Mouse (Mus musculus) CH12.LX (cell line): ENCODE measurements at regions not wholly inside any gene's neighbourhood (a gene's known extent, or its start where the extent isn't known, plus 50 kb on each side); places are given as distances from the start of the nearest gene placed in this dataset.

Experiments
- DNase-seq: peaks from one replicate; pipeline ENCODE4 v3.0.0-alpha.2; 2013; ENCODE audit errors: extremely low read depth
- H3K27ac ChIP-seq: 2 replicates; pipeline ENCODE4 v1.5.1; 2012; ENCODE audit warnings: low read depth, mild to moderate bottlenecking, control low read depth, moderate library complexity; ENCODE audit not compliant: insufficient read depth
- H3K27me3 ChIP-seq: replicated peaks from 2 replicates; pipeline ENCODE3; 2012; ENCODE audit warnings: inconsistent platforms
- H3K36me3 ChIP-seq, 2 experiments: replicated peaks in 1 of 2; 2 replicates each; pipeline versions ENCODE3 to v1.6.1; 2012; ENCODE audit warnings: inconsistent platforms in 1 of 2, low read length in 1 of 2, mild to moderate bottlenecking in 1 of 2, mixed read lengths in 1 of 2, moderate library complexity in 1 of 2; ENCODE audit not compliant: control insufficient read depth in 1 of 2, insufficient read depth in 1 of 2
- H3K4me1 ChIP-seq, 2 experiments: 2 replicates each; pipeline ENCODE4 v1.6.1; 2012; ENCODE audit warnings: inconsistent platforms in 1 of 2, moderate library complexity in 1 of 2; ENCODE audit not compliant: insufficient read depth in 2 of 2, control insufficient read depth in 1 of 2
- H3K4me2 ChIP-seq: 2 replicates; pipeline ENCODE4 v1.6.1; 2012; ENCODE audit warnings: low read depth, mild to moderate bottlenecking, control low read depth; ENCODE audit not compliant: poor library complexity, insufficient read depth, severe bottlenecking
- H3K4me3 ChIP-seq, 3 experiments: fragments of 150-350 bp in 1 of 3; sonication (generic) in 1 of 3; replicated peaks in 1 of 3; 2 replicates each; pipeline versions ENCODE3 to v1.5.1; 2011 to 2012; ENCODE audit warnings: low read depth in 2 of 3, low read length in 2 of 3, mild to moderate bottlenecking in 2 of 3, moderate library complexity in 2 of 3, control low read depth in 1 of 3, improper control_type of control experiment in 1 of 3, inconsistent platforms in 1 of 3, mixed read lengths in 1 of 3; ENCODE audit not compliant: poor library complexity in 1 of 3
- H3K79me2 ChIP-seq: replicated peaks from 2 replicates; pipeline ENCODE4 v1.6.1; 2012; ENCODE audit warnings: mild to moderate bottlenecking, moderate library complexity; ENCODE audit not compliant: control insufficient read depth, poor library complexity, insufficient read depth, severe bottlenecking; ENCODE audit errors: extremely low read depth
- H3K9ac ChIP-seq: 2 replicates; pipeline ENCODE4 v1.6.1; 2012; ENCODE audit warnings: low read depth, mild to moderate bottlenecking, control low read depth, moderate library complexity; ENCODE audit not compliant: insufficient read depth
- H3K9me3 ChIP-seq: replicated peaks from 2 replicates; pipeline ENCODE3; 2012; ENCODE audit warnings: low read length, inconsistent platforms, mixed read lengths
- BHLHE40 ChIP-seq: IDR thresholded peaks from 2 replicates; pipeline ENCODE4 v1.6.1; 2011; ENCODE audit warnings: mild to moderate bottlenecking, low read depth, low read length, improper control_type of control experiment
- CHD1 ChIP-seq: IDR thresholded peaks from 2 replicates; pipeline ENCODE4 v1.6.1; 2012; ENCODE audit warnings: low read depth, low read length, improper control_type of control experiment, inconsistent platforms
- CTCF ChIP-seq, 2 experiments: IDR thresholded peaks in 1 of 2; conservative IDR thresholded peaks in 1 of 2; 2 replicates each; pipeline ENCODE4 v1.5.1; 2011 to 2012; ENCODE audit warnings: low read depth in 2 of 2, low read length in 2 of 2, improper control_type of control experiment in 1 of 2, inconsistent platforms in 1 of 2, mild to moderate bottlenecking in 1 of 2, moderate library complexity in 1 of 2
- ETS1 ChIP-seq: conservative IDR thresholded peaks from 2 replicates; pipeline ENCODE4 v1.6.1; 2012; ENCODE audit warnings: low read depth, mild to moderate bottlenecking, inconsistent platforms, low read length, improper control_type of control experiment, moderate library complexity
- JUN ChIP-seq: IDR thresholded peaks from 2 replicates; pipeline ENCODE4 v1.6.1; 2011; ENCODE audit warnings: low read depth, mild to moderate bottlenecking, low read length, improper control_type of control experiment, moderate library complexity; ENCODE audit not compliant: insufficient read depth
- JUND ChIP-seq: conservative IDR thresholded peaks from 2 replicates; pipeline ENCODE4 v1.6.1; 2011; ENCODE audit warnings: low read depth, low read length, improper control_type of control experiment
- MAX ChIP-seq: IDR thresholded peaks from 2 replicates; pipeline ENCODE4 v1.6.1; 2011; ENCODE audit warnings: low read length, improper control_type of control experiment
- MXI1 ChIP-seq: IDR thresholded peaks from 2 replicates; pipeline ENCODE4 v1.6.1; 2011; ENCODE audit warnings: mild to moderate bottlenecking, low read depth, low read length, improper control_type of control experiment
- NELFE ChIP-seq: IDR thresholded peaks from 2 replicates; pipeline ENCODE4 v1.6.1; 2011; ENCODE audit warnings: low read depth, low read length, improper control_type of control experiment
- PAX5 ChIP-seq: IDR thresholded peaks from 2 replicates; pipeline ENCODE4 v1.6.1; 2012; ENCODE audit warnings: low read length, inconsistent platforms, mixed read lengths
- POLR2A ChIP-seq: IDR thresholded peaks from 2 replicates; pipeline ENCODE4 v1.6.1; 2011; ENCODE audit warnings: low read depth, mild to moderate bottlenecking, improper control_type of control experiment, low read length
- POLR2AphosphoS2 ChIP-seq: IDR thresholded peaks from 2 replicates; pipeline ENCODE4 v1.6.1; 2011; ENCODE audit warnings: low read depth, low read length, improper control_type of control experiment
- SIN3A ChIP-seq: IDR thresholded peaks from 2 replicates; pipeline ENCODE4 v1.6.1; 2012; ENCODE audit warnings: low read length, improper control_type of control experiment, inconsistent platforms
- TBP ChIP-seq: conservative IDR thresholded peaks from 2 replicates; pipeline ENCODE4 v1.6.1; 2011; ENCODE audit warnings: low read depth, low read length, improper control_type of control experiment
- TCF12 ChIP-seq: IDR thresholded peaks from 2 replicates; pipeline ENCODE4 v1.6.1; 2014; ENCODE audit warnings: low read depth, mild to moderate bottlenecking, inconsistent platforms, low read length, improper control_type of control experiment
- ZC3H11A ChIP-seq: IDR thresholded peaks from 2 replicates; pipeline ENCODE4 v1.6.1; 2012; ENCODE audit warnings: low read depth, mild to moderate bottlenecking, inconsistent platforms, low read length, improper control_type of control experiment
- ZKSCAN1 ChIP-seq: IDR thresholded peaks from 2 replicates; pipeline ENCODE4 v1.6.1; 2012; ENCODE audit warnings: low read depth, inconsistent platforms, low read length, improper control_type of control experiment, borderline replicate concordance
- dilution Hi-C: fragments of 300-500 bp; cut with MboI; formaldehyde crosslinking; loops from 2 replicates; pipeline ENCODE4 v1.14.3; 2020; ENCODE audit warnings: low sequenced_read_pairs; ENCODE audit not compliant: extremely low pct_unique_long_range_greater_than_20kb, extremely low pct_ligation_motif_present
- in situ Hi-C: fragments of 300-500 bp; cut with MboI; formaldehyde crosslinking; loops from 3 replicates; pipeline ENCODE4 v1.14.3; 2019; ENCODE audit warnings: low sequenced_read_pairs, low pct_ligation_motif_present, low pct_unique_long_range_greater_than_20kb, mixed read lengths

DNA sequence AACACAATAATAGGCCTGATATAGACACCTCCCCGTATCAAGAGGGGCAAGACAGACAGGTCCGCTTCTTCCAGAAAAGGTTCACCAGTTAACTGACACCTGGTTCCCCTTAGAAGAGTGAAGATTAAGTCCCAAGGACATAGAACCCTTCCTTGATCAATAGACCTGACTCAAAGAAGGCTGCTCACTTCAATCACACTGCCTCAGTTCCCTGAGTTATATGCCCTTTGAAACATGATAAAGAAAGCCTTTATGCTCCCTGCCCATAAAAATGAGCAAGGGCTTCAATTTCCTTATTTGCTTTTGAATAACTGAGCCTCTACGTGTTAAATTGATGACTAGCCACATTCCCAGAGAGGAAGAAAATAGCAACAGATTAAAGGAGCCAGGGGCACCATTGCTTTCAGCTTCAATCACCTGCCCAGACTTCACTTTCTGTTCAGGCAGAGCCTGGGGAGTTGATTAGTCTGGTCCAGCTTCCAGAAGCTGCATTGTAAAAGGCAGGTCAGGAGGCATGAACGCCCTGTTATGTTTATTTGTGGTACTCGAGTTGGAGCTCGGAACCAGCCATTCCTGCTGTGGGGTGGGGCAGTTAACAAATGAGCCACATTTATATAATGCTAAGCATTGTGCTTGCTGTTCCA, 125.7 kb downstream of the Rap2a start:
- Histone ChIP-seq H3K9ac (no peak overlapping the region), H3K36me3 (no peaks in the 10 kb centered on the region), H3K9me3 (no peaks in the 10 kb centered on the region), H3K4me1 (no peaks in the 10 kb centered on the region; a peak in 1 of 4 replicates)
- DNase-seq: no peak
- dilution Hi-C loops: no loop called here
- in situ Hi-C loops: no loop called here
- TF ChIP-seq JUN: no peak
- TF ChIP-seq, all 38 proteins: peak for 0
- Histone ChIP-seq H3K27me3 (no peaks in the 10 kb centered on the region), H3K4me2 (no peak overlapping the region), H3K27ac (no peak overlapping the region), H3K79me2 (no peaks in the 10 kb centered on the region), H3K4me3 (no peak overlapping the region)

GRCm38 (mm10) chr14:120607801-120608200, 129.6 kb downstream of the Rap2a start:
- Histone ChIP-seq H3K4me1 (no peaks in the 10 kb centered on the region), H3K4me2 (no peak overlapping the region), H3K36me3 (no peaks in the 10 kb centered on the region), H3K79me2 (no peaks in the 10 kb centered on the region), H3K9ac (no peak overlapping the region), H3K9me3 (no peaks in the 10 kb centered on the region), H3K27ac (no peak overlapping the region)
- in situ Hi-C loops: no loop called here
- no peak for DNase-seq
- no peak for TF ChIP-seq CTCF (conservative IDR thresholded peaks at IDR 0.05 in 1 of 2, IDR thresholded peaks at IDR 0.05 in 1 of 2; ENCODE audit: low read depth in 2 of 2, low read length in 2 of 2)
- no peak for TF ChIP-seq ETS1
- TF ChIP-seq SIN3A: no peak
- TF ChIP-seq POLR2A: no peak
- no peak for TF ChIP-seq POLR2AphosphoS2
- TF ChIP-seq TCF12: no peak
- TF ChIP-seq ZKSCAN1: no peak
- no peak for TF ChIP-seq MXI1
- no peak for TF ChIP-seq PAX5
- no peak for TF ChIP-seq TBP
- no peak for TF ChIP-seq NELFE
- TF ChIP-seq BHLHE40: no peak
- no peak for TF ChIP-seq JUND
- no peak for TF ChIP-seq MAX
- TF ChIP-seq ZC3H11A: no peak
- TF ChIP-seq CHD1: no peak
- TF ChIP-seq, all 38 proteins: peak for 0
- no peaks in the 10 kb centered on the region for H3K27me3 ChIP-seq
- no peak overlapping the region for H3K4me3 ChIP-seq
- dilution Hi-C loops: no loop called here
